Mouse (Mus musculus) cerebellum, postnatal 4 days (tissue): ENCODE data around the gene Tmem190.

Experiments used
- DNase-seq, 2 experiments: peaks; one replicate each; pipeline ENCODE4 v3.0.0; 2022; ENCODE audit warnings: low spot score in 2 of 2, mixed read lengths in 1 of 2

Gene Tmem190

DNA sequence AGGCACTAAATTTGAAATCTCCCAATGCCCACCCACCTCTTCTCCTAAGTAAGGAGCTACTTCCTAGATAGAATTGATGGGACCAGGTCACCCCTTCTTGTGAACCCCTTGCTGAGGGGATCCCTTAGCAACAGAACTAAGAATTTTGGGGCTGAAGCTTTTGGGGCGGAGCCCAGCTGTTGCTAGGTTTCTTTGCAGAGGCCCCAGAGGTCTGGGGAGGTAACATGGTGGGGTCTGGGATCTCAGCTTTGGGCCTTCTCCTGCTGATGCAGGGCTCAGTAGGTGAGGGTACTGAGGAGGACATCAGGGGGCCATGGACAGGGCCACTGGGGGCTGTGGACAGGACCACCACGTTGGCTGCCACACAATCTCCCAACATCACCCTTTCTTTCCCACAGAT, at the start of gene Tmem190, which contains the start of gene Il11:
Gene Tmem190, plus strand, starts transcription at position 179 of the 400 bp plus-strand sequence.
Gene Il11, minus strand, starts transcription at position 101 of the 400 bp plus-strand sequence.
- no peak for DNase-seq

DNA sequence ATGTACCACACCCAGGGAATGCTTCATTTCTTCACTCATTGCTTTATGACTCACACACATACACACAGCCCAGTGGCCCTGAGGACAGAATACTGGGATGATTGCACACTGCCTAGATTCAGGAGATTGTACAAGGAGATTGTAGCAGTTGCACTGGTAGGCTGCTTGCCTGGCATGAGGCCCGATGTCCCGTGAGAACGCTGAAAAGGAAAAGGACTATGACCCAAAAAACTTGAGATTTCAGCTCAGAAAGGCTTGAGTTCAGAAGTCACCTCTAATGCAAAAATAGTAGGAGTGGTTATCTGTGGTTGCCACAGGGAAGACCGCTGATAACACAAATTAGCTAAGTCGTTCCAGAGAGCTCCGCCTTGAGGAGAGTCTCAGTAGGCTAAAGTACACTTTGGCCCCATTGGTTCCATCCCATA, 49.8 kb upstream of the Tmem190 start:
- DNase-seq, result no peak

DNA sequence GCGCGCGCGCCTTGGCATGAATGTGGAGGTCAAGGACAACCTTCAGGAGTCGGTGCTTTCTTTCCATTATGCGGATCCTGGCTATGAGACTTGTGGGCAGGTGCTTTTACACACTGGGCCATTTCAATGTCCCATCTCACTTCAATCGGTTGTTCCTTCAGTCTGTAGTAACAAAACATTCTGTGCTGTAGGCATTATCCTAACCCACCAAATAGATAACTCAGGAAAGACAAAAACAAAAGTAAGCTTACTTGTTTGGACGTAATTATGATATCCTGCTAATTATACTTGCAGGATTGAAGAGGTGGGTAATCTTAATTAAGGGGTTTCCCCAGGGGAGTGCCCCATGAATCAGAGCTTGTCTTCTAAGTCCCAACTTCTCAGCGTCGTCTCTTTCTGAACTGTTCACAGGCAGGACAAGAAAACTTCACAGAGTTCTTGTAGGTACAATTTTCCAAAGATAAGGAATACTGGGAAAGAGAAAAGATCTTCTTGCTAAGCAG, 43.6 kb upstream of the Tmem190 start:
- DNase-seq, result no peak

DNA sequence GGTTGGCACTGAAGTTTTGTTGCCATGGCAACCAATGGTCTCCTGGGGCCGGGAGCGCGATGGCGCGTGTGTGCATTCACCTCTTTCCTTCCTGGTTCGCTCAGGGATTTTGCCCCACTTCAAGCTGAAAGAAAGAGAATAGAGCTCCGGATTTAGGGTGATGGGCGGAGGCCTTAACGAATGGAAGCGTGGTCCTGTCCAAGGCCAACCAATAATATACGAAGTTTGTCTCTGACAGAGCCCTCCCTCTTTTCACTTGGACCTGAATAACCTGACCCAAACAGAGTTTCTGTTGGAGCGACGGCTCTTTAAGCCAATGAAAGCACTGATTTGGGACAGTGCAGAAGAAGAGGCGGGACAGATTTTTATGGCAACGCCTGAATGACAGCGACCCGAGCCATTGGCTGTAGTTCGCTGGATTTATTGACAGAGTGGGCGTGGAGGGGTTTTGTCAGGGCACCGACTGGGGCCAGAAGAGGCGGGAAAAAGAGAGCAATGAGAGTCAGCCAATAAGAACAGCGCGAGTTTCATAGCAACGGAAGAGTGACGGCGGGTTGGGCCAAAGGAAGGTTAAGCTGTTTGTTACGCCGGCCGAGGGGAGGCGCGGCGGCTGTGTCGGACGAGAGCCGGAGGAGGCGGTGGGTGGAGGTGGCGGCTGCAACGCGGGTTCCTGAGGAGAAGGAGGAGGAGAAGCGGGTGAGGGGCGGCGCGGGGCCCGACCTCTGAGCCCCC, 43.0 kb upstream of the Tmem190 start, which contains the start of gene Kmt5c:
Gene Kmt5c, plus strand, starts transcription at position 572 of the 732 bp plus-strand sequence.
- peak; percentile 91 to 97 for DNase-seq

DNA sequence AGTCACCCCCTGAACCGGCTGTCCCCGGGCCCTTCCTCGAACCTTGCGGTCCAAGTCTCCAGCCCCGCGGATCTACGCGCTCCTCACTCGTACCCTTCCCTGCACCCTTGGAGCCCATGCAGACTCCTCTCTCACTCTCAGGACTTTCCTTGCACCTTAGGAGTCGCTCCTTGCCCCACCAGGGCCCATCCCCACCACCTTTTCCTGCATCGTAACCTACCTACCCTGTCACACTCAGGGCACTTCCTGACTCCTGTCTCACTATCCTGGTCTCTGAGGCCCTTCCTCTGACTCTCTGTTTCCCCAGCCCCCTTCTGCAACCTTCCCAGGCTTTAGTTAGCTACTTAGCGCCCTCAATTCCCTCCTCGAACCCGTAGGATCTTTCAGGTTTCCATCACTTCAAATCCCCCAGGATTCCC, 42.4 kb upstream of the Tmem190 start:
- DNase-seq, result peak in 1 of 2 experiments; percentile 13

DNA sequence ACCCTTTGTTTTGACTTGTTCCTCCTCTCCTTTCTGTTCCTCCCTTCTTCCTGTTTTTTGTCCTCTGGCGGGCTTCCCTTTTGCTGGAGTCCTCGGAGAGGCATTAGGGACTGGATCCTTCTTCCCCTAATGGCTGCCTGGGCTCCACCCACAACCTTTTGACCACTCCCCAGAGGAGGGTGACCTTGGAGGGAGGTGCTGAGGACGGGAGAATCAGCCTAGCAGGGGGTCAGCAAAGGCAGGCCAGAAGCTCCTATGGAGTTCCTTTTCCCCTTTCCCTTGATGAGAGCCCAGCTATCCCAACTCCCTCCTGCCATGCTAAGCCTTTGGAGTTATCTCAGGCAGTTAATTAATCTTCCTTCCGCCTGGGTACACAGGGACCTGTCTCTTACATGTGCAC, 41.6 kb upstream of the Tmem190 start:
- DNase-seq, result peak in 1 of 2 experiments; percentile 38

DNA sequence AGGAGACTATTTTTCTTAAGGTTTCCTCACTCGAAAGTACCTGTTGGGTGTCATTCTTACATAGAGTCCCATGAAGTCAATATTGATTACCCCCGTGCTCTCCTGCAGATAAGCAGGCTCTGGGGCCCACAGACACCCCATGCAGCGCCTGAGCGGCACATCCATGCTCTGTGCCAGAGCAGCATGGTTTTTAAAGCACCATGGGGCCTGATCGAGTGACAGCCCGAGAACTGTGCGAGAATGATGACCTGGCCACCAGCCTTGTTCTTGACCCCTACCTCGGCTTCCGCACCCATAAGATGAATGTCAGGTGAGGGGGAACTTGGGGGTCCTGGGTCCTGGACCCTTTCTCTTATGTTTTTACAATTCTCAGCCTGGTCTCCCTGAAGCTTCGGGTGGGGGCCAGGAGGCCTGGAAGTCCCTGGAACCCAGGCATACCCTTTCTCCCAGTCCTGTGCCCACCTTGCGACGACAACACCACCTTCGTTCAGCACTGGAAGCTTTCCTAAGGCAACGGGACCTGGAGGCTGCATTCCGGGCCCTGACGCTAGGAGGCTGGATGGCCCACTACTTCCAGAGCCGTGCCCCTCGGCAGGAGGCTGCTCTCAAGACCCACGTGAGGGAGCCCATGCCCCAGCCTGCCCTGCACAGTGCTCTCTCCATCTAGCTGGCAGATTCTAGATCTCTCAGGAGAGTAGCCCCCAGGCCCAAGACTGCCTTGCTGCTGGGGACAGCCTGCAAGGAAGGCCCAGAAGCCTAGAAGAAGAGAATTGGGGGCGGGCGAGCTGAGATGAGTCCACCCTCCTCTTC, 40.9 kb upstream of the Tmem190 start:
- no peak for DNase-seq

DNA sequence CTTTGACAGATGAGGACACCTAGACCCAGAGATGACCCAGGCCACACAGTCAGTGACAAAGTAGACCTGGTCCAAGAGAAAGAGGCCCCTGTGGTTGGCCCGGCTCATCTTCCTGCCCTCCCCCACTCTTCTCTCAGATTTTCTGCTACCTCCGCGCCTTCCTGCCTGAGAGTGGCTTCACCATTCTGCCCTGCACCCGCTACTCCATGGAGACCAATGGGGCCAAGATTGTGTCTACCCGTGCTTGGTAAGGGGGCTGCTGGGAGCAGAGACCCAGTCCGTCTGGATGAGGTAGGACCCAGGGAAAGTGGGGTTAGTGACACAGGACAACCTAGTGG, 40.3 kb upstream of the Tmem190 start:
- no peak for DNase-seq

DNA sequence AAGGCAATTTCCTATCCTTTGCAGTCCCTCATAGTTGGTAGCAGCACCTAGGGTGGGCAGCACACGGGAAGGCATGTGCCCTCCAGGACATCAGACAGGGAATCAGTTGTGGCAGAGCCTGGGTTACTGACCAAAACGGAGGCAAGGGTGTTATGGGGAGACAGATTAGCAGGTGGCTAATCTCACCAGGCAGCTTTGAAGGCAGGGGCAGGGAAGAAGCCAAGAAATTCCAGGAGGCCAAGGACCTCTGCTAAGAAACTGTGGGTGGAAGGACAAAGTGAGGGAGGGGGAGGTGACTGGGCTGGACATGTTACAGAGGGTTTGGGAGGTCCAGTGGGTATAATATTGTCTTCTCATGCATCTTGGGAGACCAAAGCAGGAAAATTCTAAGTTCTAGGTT, 39.4 kb upstream of the Tmem190 start:
- DNase-seq, result no peak

DNA sequence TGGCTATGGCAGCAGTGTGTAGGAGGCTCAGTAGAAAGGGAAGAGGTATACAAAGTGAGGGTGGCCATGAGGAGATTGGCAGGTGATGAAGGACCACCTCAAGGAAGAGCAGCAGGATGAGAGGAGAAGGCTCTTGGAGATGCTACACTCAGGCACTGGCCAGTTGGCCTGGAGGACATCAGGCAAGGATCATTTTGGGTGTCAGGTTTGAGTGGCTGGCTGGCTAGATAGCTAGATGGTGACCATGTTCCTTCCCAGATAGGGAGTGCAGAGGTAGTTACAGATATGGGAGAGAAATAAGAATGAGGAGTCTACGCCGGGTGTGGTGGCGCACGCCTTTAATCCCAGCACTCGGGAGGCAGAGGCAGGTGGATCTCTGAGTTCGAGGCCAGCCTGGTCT, 37.9 kb upstream of the Tmem190 start:
- DNase-seq, result no peak

DNA sequence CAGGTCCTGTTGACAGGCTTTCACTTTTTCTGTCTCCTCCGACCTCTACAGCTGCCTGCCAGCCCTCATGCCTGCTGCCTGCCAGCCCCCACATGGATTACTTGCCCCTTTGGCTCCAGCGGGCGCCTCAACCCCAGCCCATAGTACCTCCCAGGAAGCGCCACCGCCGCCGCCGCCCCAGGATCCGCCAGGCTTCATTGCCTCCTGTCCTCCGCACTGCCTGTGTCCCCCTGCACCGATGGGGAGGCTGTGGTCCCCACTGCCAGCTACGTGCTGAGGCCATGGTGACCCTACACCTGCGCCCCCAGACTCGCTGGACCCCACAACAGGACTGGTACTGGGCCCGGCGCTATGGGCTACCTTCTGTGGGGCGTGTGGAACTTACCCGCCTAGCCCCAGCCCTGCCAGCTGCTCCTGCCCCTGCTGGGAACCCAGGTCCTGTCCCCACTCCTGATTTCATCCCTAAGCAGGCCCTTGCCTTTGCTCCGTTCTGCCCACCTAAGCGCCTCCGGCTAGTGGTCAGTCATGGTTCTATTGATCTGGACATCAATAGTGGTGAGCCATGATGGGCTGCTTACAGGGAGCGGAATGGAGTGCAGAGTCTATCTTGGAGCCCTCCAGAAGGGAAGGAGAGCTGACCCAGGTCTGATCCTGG, 36.3 kb upstream of the Tmem190 start:
- no peak for DNase-seq

DNA sequence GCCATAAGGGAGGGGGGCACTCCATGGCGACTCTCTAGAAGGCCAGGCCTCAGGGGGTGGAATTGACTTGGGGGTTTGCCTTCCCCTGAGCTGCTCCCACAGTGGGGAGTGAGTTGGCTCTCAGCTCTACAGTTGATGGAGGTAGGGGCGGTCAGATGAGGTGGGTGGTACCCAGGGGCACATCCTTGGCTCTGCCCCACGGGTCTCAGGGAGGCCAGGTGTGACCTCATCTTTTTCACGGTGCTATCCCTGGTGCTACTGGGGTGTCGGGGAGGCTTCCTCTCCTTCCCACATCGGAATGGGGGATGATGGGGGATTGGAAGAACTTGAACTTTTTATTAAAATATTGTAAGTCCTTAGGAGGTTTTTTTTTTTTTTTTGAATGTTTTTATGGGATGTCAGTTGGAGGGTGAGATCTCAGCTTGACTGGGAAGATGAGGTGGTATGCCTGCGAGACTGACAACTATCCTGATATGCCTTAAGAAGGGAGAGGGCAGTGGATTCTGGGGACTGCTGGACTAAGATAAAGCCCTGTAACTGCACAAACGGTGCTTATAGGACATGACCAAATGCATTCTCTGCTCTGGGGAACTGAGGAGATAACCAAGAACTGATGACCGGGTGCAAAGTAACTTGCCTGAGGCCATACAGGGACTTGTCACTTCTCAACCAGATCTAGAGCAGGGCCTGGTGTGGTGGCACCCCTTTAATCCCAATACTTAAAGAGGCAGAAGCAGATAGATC, 35.4 kb upstream of the Tmem190 start:
- no peak for DNase-seq

DNA sequence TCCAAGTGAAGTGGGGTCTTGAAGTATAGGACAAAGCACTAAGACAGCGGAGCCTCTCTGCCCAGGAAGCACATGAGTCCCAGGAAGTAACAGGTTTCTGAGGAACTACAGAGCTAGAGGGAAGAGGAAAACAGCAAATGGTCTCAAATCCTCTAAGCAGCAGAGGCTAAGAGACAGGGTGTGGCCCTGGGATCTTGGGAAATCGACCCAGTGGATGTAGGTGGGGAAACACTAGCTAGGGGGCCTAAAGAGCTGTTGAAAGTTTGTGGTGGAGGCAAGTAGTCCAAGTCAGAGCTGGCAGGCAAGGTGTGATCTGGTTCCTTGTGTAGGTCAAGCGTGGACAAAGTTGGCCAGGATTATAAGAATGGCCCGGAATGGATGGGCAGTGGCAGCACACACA, 34.4 kb upstream of the Tmem190 start:
- no peak for DNase-seq

DNA sequence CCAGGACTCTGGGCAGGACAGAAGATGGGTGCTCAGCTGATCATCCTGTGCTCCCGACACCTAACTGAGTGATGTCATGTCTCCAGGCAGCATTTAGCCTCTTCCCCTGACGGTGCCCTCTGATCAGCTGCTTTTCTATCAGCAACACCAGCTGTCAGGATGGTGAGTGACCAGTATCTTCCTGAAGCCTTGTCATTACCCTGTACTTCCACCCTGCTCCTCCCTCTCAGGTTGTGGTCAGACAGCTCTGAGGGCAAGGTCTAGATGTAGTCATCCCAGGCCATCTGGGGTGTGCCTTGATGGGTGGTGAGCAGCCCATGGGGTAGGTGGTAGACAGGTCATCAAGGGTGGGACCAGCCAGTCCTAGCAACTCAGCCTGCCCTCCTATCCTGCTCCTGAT, 33.6 kb upstream of the Tmem190 start:
- no peak for DNase-seq

DNA sequence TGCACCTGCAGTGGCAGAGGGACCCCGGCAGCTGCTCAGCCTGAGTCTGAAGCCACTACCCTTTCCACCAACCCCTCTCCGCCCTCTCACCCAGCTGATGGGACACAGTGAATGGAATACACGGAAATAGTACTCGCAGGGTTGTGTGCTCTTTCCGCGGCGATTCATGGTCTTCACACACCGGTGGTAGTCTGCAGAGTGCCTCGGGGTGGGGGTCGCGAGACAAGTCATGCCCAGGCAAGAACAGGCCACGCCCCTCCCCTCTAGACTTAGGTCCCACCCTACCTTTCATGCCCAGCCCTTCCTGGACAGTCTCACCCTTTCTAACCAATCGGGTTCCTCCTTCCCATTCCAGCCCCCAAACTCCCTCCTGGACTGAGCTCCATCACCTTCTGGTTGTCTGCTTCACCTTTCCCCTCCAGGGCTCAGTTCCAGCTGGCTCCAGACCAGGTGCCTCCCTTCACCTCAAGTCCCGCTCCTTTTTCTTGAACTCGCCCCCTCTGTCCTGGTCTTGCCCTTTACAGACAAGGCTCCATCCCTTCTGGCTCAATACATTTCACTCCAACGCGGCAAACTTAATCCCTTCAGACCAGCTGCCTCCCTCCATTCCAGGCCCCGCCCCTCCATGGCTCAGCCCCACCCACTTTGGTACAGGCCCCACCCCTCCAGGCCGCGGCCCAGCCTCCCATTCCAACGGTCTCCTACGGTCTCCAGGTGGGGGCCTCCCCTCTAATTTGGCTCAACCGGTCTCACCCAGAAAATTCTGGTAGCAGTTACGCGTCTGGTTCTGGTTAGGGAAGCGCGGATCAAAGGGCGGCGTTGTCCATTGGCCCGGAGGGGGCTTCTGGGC, 30.5 kb upstream of the Tmem190 start:
- peak in 1 of 2 experiments; percentile 45 for DNase-seq

DNA sequence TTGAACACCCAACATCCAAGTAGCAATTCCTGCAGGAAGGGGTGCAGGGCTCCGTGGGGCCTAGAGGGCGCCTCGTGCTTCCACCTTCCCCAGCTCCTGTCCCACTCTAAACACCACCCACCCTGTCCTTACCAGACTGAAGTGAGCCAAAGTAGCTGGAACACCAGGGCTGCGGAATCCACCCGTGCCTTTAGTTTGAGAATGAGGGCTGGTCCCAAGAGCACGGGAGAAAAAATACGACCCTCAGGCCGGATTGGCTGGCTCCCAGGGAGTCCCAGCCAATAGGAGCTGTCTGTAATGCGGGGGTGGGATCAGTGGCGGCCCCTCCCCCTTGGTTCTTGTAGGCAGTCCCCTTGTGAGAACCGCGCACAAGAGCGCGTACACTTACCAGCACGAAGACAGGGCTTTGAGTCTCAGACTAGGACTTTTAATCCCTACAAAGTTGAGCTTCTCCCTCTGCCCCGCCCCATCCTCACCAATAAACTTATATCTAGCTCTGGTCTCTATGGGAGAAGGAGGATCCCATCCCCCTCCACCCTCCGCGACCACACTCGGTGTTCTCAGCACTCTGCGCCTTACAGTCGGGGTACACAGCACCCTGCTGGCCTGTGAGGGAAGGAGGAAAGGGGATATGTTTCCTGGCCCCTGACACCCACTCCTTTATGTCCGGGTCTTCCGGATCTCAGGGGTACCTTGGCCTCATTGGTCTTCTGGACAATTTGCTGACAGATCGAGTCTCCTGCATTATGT, 29.7 kb upstream of the Tmem190 start, which contains the start of gene Cox6b2:
Gene Cox6b2, minus strand, starts transcription at position 274 of the 750 bp plus-strand sequence.
- peak; percentile 68 to 79 for DNase-seq

DNA sequence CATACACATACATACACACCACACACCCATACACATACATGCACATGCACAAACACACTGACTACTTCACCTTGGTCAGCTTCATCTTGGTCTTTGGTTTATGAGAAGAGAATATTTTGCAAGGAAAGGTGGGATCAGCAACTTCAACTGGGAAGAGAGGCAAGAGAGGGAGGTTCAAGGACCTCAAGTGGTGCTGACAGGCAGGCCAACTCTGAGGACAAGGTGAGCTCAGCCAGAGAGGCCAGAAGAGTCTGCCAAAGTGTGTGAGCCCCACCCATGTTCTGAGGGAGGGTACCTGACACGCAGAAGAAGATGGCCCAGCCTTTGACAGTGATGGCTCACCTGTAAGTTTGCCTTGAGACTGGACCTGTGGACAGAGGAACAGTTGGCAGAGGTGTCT, 23.1 kb upstream of the Tmem190 start:
- DNase-seq, result no peak

DNA sequence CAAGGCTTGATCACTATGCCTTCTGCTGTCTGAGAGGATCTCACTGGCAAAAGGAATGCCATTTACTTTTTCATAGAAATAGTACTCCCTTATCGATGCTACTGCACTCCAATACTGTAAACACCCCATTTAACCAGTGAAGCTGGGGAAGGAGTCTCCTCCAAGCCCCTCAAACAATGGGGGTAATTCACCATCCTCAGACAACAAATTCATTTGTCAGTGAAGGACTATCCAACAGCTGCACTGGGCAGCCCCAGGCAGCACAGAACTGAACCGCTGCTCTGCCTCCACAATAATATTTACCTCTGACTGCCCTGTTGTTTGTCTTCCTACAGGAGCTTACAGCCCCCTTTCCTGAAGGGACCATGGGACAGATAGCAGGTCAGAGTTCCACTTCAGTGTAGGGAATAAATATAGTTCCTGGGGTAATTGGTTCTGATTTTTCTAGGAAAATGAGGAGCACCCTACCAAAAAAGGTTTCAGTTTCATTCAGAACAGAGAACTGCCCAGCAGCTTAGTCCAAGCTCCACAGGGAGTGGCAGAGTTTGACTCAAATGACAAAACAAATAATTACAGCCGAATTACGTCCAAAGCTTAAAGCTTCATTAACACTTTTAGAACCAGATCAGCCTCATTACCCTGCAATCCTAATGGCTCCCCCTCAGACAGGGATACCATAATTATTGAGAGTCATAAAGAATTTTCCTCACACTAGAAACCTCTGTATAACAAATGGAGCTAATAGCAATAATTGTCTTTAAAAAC, 17.6 kb upstream of the Tmem190 start:
- no peak for DNase-seq

DNA sequence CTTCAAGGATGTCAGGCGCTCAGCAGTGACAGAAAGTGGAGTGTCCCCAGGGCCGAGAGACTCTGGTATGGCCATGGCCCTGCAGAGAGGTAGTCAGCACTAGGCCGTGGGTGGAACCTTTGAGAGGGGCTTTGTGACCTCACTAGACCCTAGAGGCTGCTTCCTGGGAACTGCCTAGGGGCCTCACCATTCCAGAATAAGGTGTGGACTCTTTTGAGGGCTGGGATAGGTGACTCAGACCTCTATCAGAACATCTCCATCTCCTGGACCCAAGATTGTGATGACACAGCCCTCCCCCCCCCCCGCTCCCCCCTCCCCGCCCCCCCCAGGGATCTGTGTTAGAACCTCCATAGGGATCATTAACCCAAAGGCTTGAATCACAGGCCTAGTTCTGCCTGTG, 11.5 kb upstream of the Tmem190 start, which contains the start of gene Fam71e2:
Gene Fam71e2, minus strand, starts transcription at position 101 of the 400 bp plus-strand sequence.
- no peak for DNase-seq
